8 mouse cellular contexts compared by ENCODE assay signal in genomic region chrX:155262235-155262914, GRCm38 (mm10). TPM values are rescaled to one million over a fixed set of nuclear protein-coding genes. Genes with fewer than 3 reads are reported as not detected.
DNase-seq lines count a peak whose midpoint lies in the region; ATAC-seq lines count a peak whose summit lies in the region.

TSS of gene Acot9 (plus strand) at chrX:155262443.

- H3K4me3 ChIP-seq in heart, embryonic 10.5 days, result peak within 1 kb of the TSS; percentile 64
- peak within 1 kb of the TSS; percentile 60 for H3K4me3 ChIP-seq in kidney, embryonic 15.5 days (replicated peaks)

- H3K27me3 ChIP-seq in heart, embryonic 10.5 days (ENCODE audit: insufficient read depth, poor library complexity, severe bottlenecking), result no peaks in the 10 kb centered on the region
- H3K27me3 ChIP-seq in kidney, embryonic 15.5 days, result no peaks in the 10 kb centered on the region

- H3K27ac ChIP-seq in heart, embryonic 10.5 days, result peak within 1 kb of the TSS; percentile 75
- H3K27ac ChIP-seq in kidney, embryonic 15.5 days, result 0 out of 2 replicates have a peak within 1 kb of the TSS, but pooled peaks have one; percentile 32

- H3K9me3 ChIP-seq in heart, embryonic 10.5 days, result no peaks in the 10 kb centered on the region
- H3K9me3 ChIP-seq in kidney, embryonic 15.5 days (replicated peaks), result no peaks in the 10 kb centered on the region

- WGBS in heart, embryonic 10.5 days, result 20% methylated on average over 37 of the region's 37 CpGs
- whole genome bisulfite sequencing in kidney, embryonic 15.5 days, result 20% methylated on average over 37 of the region's 37 CpGs

- H3K4me1 ChIP-seq in heart, embryonic 10.5 days, result no peaks in the 10 kb centered on the region
- no peaks in the 10 kb centered on the region for H3K4me1 ChIP-seq in kidney, embryonic 15.5 days

- H3K9ac ChIP-seq in kidney, embryonic 15.5 days, result peak within 1 kb of the TSS; percentile 59

- no peaks in the 10 kb centered on the region for H3K36me3 ChIP-seq in heart, embryonic 10.5 days
- H3K36me3 ChIP-seq in kidney, embryonic 15.5 days, result no peaks in the 10 kb centered on the region

- H3K4me2 ChIP-seq in kidney, embryonic 15.5 days, result peak within 1 kb of the TSS; percentile 58

- peak; percentile 100 for ATAC-seq in erythroblast, adult 5-6 weeks (replicated peaks; ENCODE audit: low FRiP score, poor library complexity, severe bottlenecking)
- peak; percentile 100 for ATAC-seq in kidney, embryonic 15.5 days (replicated peaks; ENCODE audit: low FRiP score)
- peak; percentile 94 for ATAC-seq in monocyte, adult 5-6 weeks (replicated peaks; ENCODE audit: insufficient number of reproducible peaks, low FRiP score, low TSS enrichment, poor library complexity, severe bottlenecking)

- peak; percentile 89 to 92 for DNase-seq in B cell, adult 2 months
- DNase-seq in brain, adult 2 months (ENCODE audit: low read depth, low spot score), result peak; percentile 96
- peak; percentile 93 for DNase-seq in heart, embryonic 10.5 days (ENCODE audit: low spot score)
- peak; percentile 89 for DNase-seq in liver
- peak; percentile 86 to 89 for DNase-seq in spleen, postnatal 4 days (ENCODE audit: low spot score in 2 of 2)

RNA-seq across cellular contexts. Expression of gene Acot9, which starts in this region (rescaled TPM):
- total RNA-seq in erythroblast, adult 5-6 weeks (2015; ENCODE audit: low replicate concordance), result 15.0 and 24.2 TPM in 2 replicates
- 12.8 and 18.7 TPM in 2 replicates for total RNA-seq in erythroblast, adult 5-6 weeks (2017; ENCODE audit: low replicate concordance)
- polyA plus RNA-seq in heart, embryonic 10.5 days (2016; fragmentation: Nextera tagmentation; extraction: Ambion mirVana), result 32.4 and 34.8 TPM in 2 replicates
- polyA plus RNA-seq in kidney, embryonic 15.5 days (2015; fragmentation: Nextera tagmentation; extraction: Ambion mirVana), result 36.0 and 36.7 TPM in 2 replicates
- total RNA-seq in monocyte, adult 5-6 weeks (2017), result 93.2 to 185 TPM (median 176 TPM) in 3 replicates

Comparison
In these comparisons a context has a peak if more than half of its experiments do, and no peak if none do; other contexts are left out.
1. Peak in every context shown above with its lines: DNase-seq, ATAC-seq, H3K4me3 ChIP-seq and H3K27ac ChIP-seq.